Mouse (Mus musculus) layer of hippocampus, adult 2 months (tissue): ENCODE results near the gene Cd69. TPM values are rescaled to one million over a fixed set of nuclear protein-coding genes. Genes with fewer than 3 reads are reported as not detected.

ENCODE experiments used
- DNase-seq, 2 experiments: peaks; one replicate each; pipeline ENCODE4 v3.0.0; 2022; ENCODE audit warnings: low spot score in 2 of 2
- H3K27ac ChIP-seq: fragments of 200-600 bp; 2 replicates; pipeline ENCODE4 v1.8.1; 2022
- H3K4me3 ChIP-seq: fragments of 200-600 bp; 2 replicates; pipeline ENCODE4 v1.8.1; 2022; ENCODE audit warnings: mild to moderate bottlenecking
- CTCF ChIP-seq: fragments of 200-600 bp; conservative IDR thresholded peaks from 2 replicates; pipeline ENCODE4 v1.8.1; 2022; ENCODE audit warnings: antibody characterized with exemption, mild to moderate bottlenecking, moderate library complexity
- total RNA-seq, 2 experiments: library from RNA; stranded (reverse); gene quantifications; 2 replicates each; pipeline ENCODE4 v1.2.3; 2021

The Cd69 gene
- total RNA-seq, 2 experiments from 2014 or later, result not detected

GRCm38 (mm10) chr6:129273662-129274061 lies 1.6 kb downstream of the Cd69 start:
- Histone ChIP-seq H3K27ac (no peak overlapping the region), H3K4me3 (no peak overlapping the region)
- TF ChIP-seq CTCF, result no peak
- DNase-seq, result no peak

GRCm38 (mm10) chr6:129266438-129267022 lies 8.7 kb downstream of the Cd69 start:
- Histone ChIP-seq H3K4me3 (no peak overlapping the region), H3K27ac (no peak overlapping the region)
- no peak for DNase-seq
- TF ChIP-seq CTCF, result no peak

- DNase-seq, result no peak
- Histone ChIP-seq H3K4me3 (no peak overlapping the region), H3K27ac (no peak overlapping the region)
- TF ChIP-seq CTCF, result no peak
Observed at GRCm38 (mm10) chr6:129265821-129266220, 9.4 kb downstream of the Cd69 start.

- no peak for DNase-seq
- TF ChIP-seq CTCF, result no peak
- Histone ChIP-seq H3K4me3 (no peak overlapping the region), H3K27ac (no peak overlapping the region)
Observed at GRCm38 (mm10) chr6:129260940-129261339, 14.3 kb downstream of the Cd69 start.

GRCm38 (mm10) chr6:129260034-129260433 lies 15.2 kb downstream of the Cd69 start:
- TF ChIP-seq CTCF, result peak; percentile 83
- DNase-seq, result no peak
- H3K4me3 ChIP-seq, result no peak overlapping the region
- H3K27ac ChIP-seq, result no peak overlapping the region

- Histone ChIP-seq H3K4me3 (no peak overlapping the region), H3K27ac (no peak overlapping the region)
- TF ChIP-seq CTCF, result peak; percentile 69
- DNase-seq, result no peak
Observed at GRCm38 (mm10) chr6:129256018-129256417, 19.2 kb downstream of the Cd69 start.

- Histone ChIP-seq H3K4me3 (no peak overlapping the region), H3K27ac (no peak overlapping the region)
- TF ChIP-seq CTCF, result peak; percentile 75
- DNase-seq, result peak; percentile 8 to 27
Observed at GRCm38 (mm10) chr6:129254949-129255602, 20.2 kb downstream of the Cd69 start.

GRCm38 (mm10) chr6:129254314-129254713 lies 20.9 kb downstream of the Cd69 start:
- no peak for TF ChIP-seq CTCF
- no peak for DNase-seq
- H3K27ac ChIP-seq, result no peak overlapping the region
- H3K4me3 ChIP-seq, result no peak overlapping the region

GRCm38 (mm10) chr6:129248243-129248642 lies 27.0 kb downstream of the Cd69 start:
- DNase-seq, result no peak
- H3K27ac ChIP-seq, result no peak overlapping the region
- no peak overlapping the region for H3K4me3 ChIP-seq
- peak; percentile 71 for TF ChIP-seq CTCF

GRCm38 (mm10) chr6:129246992-129247391 lies 28.2 kb downstream of the Cd69 start:
- no peak overlapping the region for H3K27ac ChIP-seq
- no peak for DNase-seq
- TF ChIP-seq CTCF, result no peak
- no peak overlapping the region for H3K4me3 ChIP-seq

- DNase-seq, result no peak
- Histone ChIP-seq H3K27ac (no peak overlapping the region), H3K4me3 (no peak overlapping the region)
- peak; percentile 40 for TF ChIP-seq CTCF
Observed at GRCm38 (mm10) chr6:129245793-129246192, 29.4 kb downstream of the Cd69 start.

GRCm38 (mm10) chr6:129241907-129242306 lies 33.3 kb downstream of the Cd69 start:
- no peak for DNase-seq
- peak; percentile 72 for TF ChIP-seq CTCF
- Histone ChIP-seq H3K27ac (no peak overlapping the region), H3K4me3 (no peak overlapping the region)

GRCm38 (mm10) chr6:129241471-129241870 lies 33.8 kb downstream of the Cd69 start:
- no peak for DNase-seq
- Histone ChIP-seq H3K4me3 (no peak overlapping the region), H3K27ac (no peak overlapping the region)
- TF ChIP-seq CTCF, result no peak
